Mouse (Mus musculus) NIH3T3 (cell line): ENCODE measurements around the gene Cacna1b.
A peak's percentile ranks its signal among the peaks of the same experiment; 100 is the strongest.

Experiments used
- DNase-seq: peaks from one replicate; pipeline ENCODE4 v3.0.0-alpha.2; 2012; ENCODE audit warnings: low read depth

Gene Cacna1b

DNA sequence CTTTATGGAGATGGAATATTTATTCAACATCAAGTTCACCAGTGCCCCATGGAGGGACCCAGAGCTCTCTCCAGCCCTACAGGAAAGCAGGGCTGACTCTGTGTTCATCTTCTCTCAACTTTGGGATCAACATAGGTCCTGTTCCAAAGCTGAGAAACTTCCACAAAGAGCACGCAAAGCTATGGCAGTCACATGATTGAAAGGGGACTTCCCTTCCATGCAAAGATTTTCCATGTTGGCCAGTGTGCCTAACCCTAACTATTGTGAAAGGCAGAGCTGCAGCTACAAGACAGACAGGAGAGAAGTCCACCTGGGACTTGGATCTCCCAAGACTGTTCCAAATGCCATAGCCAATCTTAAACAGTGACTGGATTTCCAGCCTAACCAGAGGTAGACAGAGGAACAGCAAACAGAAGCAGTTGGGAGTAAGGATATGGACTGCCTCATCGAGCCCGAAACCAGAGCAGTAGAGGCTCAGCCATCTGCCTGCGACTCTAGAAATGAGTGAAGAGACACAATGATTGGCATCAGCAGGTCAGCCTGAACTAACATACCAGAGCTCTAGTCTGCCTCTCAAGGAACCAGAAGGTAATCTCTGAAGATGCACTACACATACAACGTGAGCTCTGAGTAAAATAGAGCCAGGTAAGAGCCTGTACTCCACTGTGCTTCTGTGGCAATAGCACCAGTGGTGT, 116.4 kb downstream of the Cacna1b start:
- no peak for DNase-seq

- no peak for DNase-seq
Measured at GRCm38 (mm10) chr2:24642834-24643233, 120.1 kb downstream of the Cacna1b start.

DNA sequence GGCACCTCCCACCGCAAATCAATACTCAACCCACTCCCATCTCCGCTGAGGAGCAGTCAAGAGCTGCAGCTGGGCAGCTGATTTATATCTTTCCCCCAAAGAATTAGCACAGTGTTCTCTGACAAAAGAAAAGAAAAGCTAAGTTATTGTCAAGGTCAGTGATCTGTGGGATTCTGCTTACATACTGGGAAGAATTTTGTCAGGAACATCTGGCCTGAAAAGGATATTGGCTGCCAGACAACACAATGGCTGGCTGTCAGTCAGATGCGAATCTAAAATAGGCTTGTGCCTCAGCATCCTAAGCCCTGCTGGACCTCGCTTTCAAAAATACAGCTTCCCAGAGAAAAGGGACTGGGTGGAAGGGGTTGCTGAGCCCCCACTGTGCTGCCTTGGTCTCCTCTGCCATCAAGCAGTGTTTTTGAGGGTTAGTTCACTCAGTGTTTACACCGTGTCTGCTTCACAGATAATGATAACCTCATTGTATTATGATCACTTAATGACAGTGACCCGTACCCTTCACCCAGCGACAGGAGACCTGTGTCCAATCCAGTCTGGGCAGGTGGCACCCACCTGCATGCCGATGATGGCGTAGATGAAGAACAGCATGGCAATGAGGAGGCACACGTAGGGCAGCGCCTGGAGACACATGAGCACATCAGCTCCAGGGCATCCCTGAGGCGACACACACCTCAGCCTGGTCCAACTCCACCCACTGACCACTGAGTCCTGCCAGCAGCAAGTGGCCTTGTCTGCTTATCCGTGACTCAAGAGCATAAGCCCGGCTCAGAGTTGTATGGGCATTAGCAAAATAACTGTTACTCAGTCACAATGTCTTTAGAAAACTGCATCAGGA, 124.6 kb downstream of the Cacna1b start:
- DNase-seq, result peak; percentile 7

DNA sequence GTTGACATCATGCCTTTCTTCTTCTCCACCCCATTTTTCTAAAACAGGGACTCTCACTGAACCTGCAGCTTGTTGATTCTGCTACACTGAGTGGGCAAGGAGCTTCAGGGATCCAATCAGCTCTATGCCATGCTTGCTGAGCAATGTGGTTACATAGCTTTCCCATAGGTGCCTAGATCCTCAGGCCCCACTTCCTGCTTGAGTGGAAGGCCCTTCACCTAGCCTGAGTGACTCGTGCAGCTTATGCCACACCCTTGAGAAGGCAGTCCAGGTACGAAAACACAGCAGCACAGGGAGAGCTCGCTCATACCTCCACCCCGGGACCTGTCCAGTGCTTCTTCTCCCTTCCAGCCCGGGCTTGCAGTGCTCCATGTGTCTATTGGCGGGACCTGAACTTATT, 129.3 kb downstream of the Cacna1b start:
- DNase-seq, result no peak

- DNase-seq, result no peak
Measured at GRCm38 (mm10) chr2:24617141-24617540, 145.8 kb downstream of the Cacna1b start.

GRCm38 (mm10) chr2:24609789-24610188, 153.2 kb downstream of the Cacna1b start:
- DNase-seq, result no peak

DNA sequence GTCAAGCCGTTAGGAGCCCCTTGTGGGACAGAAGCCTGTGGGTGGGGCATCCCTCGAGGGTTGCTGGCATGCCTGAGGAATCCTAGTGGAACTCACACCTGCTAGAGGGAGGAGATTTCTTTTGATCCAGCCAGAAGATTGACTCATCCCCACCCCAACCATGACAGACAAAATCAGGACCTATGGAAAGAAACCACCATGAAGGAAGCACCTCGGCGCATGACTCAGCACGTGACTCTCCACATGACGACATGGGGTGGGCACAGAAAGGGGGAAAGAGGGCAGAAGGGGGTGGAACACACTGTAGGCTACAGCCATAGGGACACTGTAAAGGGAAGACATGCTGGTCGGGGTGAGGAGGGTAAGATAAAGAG, 154.2 kb downstream of the Cacna1b start:
- DNase-seq, result no peak

- no peak for DNase-seq
Measured at GRCm38 (mm10) chr2:24607905-24608764, 154.8 kb downstream of the Cacna1b start.

DNA sequence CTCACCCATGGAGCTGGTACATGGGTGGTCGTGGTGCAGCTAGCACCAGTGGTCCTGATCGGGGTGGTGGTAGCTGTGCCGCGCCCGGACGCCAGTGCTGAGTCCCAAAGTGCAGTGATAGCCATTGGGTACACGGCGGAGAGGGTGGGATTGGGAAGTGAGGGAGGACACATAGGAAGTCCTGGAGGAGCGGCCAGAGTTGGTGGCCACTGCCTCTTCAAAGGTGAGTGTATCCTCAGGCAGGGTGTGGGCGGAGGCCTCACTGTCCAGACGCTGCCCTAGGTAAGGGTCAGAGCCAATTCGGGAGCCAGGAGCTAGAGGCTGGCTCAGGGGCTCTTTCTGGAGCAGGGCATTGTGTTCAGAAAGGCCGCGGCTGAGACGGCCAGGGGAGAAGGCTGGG, 156.4 kb downstream of the Cacna1b start:
- no peak for DNase-seq

- DNase-seq, result no peak
Measured at GRCm38 (mm10) chr2:24605096-24605495, 157.9 kb downstream of the Cacna1b start.

GRCm38 (mm10) chr2:24589426-24589825, 173.5 kb downstream of the Cacna1b start:
- DNase-seq, result no peak

- DNase-seq, result no peak
Measured at GRCm38 (mm10) chr2:24587999-24588398, 175.0 kb downstream of the Cacna1b start.

DNA sequence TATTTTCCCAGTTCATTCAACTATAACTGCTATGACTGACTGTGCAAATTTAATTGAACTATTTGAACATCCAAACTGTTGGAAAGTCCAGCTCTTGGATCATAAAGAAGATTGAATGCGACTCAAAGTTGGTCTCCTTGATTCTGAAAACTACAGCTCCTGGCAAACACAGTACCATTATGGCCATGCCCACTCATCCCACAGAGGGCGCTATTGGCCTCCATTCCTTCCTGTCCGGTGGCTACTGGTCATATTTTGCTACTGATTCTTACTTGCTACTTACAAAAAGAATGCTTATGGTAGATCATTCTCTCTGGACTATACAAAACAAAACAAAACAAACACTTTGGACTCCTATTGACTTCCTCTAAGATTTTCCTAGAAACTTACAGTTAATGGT, 188.3 kb downstream of the Cacna1b start:
- DNase-seq, result peak; percentile 46

- DNase-seq, result no peak
Measured at GRCm38 (mm10) chr2:24570917-24571316, 192.0 kb downstream of the Cacna1b start.

DNA sequence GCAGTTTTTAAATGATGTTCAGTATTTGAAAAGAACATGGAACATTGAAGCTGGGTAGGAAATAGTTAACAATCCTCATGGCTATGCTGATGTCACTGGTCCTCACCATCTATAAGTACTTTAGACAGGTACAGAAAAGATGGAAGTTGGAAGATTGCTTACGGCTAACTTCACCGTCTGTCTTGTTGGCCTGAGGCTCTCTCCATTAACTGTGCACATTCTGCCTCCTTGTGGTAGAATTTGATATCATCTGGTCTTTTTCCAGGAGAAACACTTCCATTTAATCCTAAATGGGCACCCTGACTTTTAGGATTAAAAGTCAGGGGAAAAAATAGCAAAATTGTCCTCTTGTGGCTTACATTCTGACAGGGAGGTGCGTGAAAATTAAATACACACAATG, 194.4 kb downstream of the Cacna1b start:
- peak; percentile 77 for DNase-seq

DNA sequence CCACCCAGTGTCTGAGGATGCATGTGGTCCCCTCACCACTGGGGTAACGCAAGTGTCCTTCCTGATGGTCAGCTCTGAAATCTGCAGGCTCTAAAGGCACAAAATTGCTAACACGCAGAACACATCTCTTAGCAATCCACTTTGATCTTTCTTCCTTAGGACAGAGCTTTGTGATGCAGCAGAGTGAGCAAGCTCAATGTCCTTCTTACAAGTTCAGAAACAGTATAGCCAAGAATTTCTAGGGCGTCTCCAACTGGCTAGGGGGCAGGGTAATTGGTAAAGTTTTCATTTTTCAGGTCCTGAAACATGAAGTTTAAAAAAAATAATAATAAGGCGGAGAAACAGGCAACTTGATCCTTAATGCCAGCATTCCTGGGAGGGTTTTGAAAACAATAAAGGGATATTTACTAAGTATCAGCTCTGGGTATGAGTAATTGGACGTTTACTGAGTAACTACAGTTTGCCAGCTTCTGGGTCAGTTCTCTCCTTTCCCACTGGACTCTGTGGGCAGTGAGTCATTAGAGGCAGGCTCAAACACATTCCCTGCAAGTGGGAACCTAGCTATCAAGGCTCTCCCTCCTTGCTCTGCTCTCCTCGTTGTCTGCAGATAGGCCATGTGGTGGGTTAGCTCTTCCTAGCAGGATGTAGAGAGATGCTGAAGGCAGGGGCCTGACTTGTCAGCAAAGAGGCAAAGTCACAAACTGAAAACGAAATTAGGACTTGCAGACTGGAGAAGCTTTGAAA, 200.2 kb downstream of the Cacna1b start:
- DNase-seq, result peak; percentile 84

DNA sequence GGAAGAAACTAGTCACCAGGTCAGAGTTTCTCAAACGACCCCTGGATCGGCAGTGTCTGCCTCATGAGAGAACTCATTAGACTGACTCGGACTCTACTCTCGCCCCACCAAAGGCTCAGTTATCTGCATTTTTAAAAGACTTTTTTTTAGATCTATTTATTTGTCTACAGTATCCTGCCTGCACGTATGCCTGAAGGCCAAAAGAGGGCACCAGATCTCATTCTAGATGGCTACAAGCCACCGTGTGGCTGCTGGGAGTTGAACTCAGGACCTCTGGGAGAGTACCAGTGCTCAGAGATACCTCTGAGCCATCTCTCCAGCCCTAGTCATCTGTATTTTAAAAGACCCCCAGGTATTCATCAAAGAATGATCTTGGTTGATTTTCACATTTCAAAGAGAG, 201.0 kb downstream of the Cacna1b start:
- DNase-seq, result no peak

DNA sequence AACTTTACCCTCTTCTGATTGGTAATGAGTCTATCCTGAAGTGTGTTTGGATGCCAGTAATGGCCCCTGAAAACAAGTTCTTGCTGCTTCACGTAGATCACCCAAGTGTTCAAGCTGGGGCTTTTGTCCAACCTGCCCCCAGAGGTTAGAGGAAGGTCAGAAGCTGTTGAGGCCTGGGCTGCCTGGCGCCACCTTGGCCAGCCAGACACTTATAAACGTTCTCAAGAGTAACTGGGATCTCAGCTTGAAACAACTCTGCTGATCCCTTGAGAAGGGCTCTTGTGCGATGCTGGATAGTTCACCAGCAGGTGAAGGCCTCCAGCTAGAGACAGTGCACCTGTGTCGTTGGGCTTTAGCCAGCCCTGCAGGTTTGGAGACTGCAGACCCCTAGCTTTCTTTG, 202.8 kb downstream of the Cacna1b start:
- no peak for DNase-seq

GRCm38 (mm10) chr2:24556347-24556746, 206.6 kb downstream of the Cacna1b start:
- no peak for DNase-seq

GRCm38 (mm10) chr2:24553962-24554361, 209.0 kb downstream of the Cacna1b start:
- no peak for DNase-seq
